Mouse (Mus musculus): ENCODE measurements around the gene Auts2.

DNA sequence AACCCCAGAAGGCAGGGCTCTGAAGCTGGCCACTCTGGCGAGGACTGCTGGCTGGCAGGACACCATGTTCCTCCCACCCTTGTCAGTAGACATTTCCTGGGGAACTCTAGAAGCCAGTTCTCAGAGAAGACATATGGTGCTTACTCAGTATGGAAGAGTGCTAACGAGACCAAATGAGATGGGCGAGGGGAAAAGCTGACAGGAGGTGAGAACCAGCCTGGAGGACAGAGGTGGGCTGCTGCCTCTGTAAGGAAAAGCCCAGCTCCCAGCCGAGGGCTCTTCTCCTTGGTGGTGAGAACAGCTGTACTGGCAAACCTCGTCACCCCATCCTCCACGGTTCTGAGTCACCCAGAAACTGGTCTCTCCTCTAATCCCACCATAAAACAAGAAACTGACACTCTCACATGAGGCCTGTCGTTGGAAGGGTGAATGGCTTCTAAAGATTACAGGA is 729.8 kb downstream of the Auts2 start:
- TF ChIP-seq CTCF (IDR thresholded peaks at IDR 0.05) (no peak), POLR2A (IDR thresholded peaks at IDR 0.05; ENCODE audit: insufficient read depth, low read depth, low read length) (no peak)

Measured in heart, adult 2 months (tissue).